Mouse (Mus musculus) stomach, postnatal 0 days (tissue): ENCODE data around the gene Hhex. TPM values are rescaled to one million over a fixed set of nuclear protein-coding genes. Genes with fewer than 3 reads are reported as not detected.

Source experiments
- ATAC-seq: fragments of 200-750 bp; cut with Nextera tagmentation; 2 replicates; pipeline ENCODE4 v1.8.0; 2017; ENCODE audit not compliant: low FRiP score, low TSS enrichment
- DNase-seq: peaks from one replicate; pipeline ENCODE4 v3.0.0-alpha.2; 2016; ENCODE audit warnings: low spot score
- H3K27ac ChIP-seq: fragments of 300-500 bp; sonication (generic); replicated peaks from 2 replicates; pipeline ENCODE4 v1.5.1; 2014; ENCODE audit warnings: mild to moderate bottlenecking, control low read depth
- H3K27me3 ChIP-seq: fragments of 300-500 bp; sonication (generic); 2 replicates; pipeline ENCODE4 v1.6.1; 2014; ENCODE audit warnings: low read length; ENCODE audit not compliant: control insufficient read depth, insufficient read depth
- H3K36me3 ChIP-seq: fragments of 300-500 bp; sonication (generic); 2 replicates; pipeline ENCODE4 v1.6.1; 2014; ENCODE audit warnings: low read length, mixed read lengths; ENCODE audit not compliant: control insufficient read depth, insufficient read depth
- H3K4me1 ChIP-seq: fragments of 300-500 bp; sonication (generic); replicated peaks from 2 replicates; pipeline ENCODE4 v1.6.1; 2014; ENCODE audit warnings: antibody characterized with exemption; ENCODE audit not compliant: control insufficient read depth, insufficient read depth
- H3K4me2 ChIP-seq: fragments of 300-500 bp; sonication (generic); replicated peaks from 2 replicates; pipeline ENCODE4 v1.6.1; 2014; ENCODE audit warnings: low read depth, mild to moderate bottlenecking, control low read depth, moderate library complexity
- H3K4me3 ChIP-seq: fragments of 300-500 bp; sonication (generic); 2 replicates; pipeline ENCODE4 v1.5.1; 2014; ENCODE audit warnings: low read depth, low read length, control low read depth
- H3K9ac ChIP-seq: fragments of 300-500 bp; sonication (generic); 2 replicates; pipeline ENCODE4 v1.6.1; 2014; ENCODE audit warnings: mild to moderate bottlenecking, low read length, control low read depth, mixed read lengths
- H3K9me3 ChIP-seq: fragments of 300-500 bp; sonication (generic); 2 replicates; pipeline ENCODE4 v1.6.1; 2016; ENCODE audit warnings: low read length; ENCODE audit not compliant: control insufficient read depth
- CTCF ChIP-seq: IDR thresholded peaks from 2 replicates; pipeline ENCODE4 v1.5.1; 2016; ENCODE audit warnings: antibody characterized with exemption, low read depth, mild to moderate bottlenecking, moderate library complexity
- EP300 ChIP-seq: optimal IDR thresholded peaks from 2 replicates; pipeline ENCODE3; 2016; ENCODE audit warnings: antibody characterized with exemption
- WGBS: fragments of 180-500 bp; shearing (Covaris S2); extraction: QIAGEN DNeasy Blood & Tissue Kit; methylation state at CpG from one replicate; pipeline ENCODE4 v1.1.7; 2014; 5-methylcytosine and 5-hydroxymethylcytosine counted together
- polyA plus RNA-seq: library from polyadenylated mRNA; unstranded; fragments of >200 nt; fragmentation: Nextera tagmentation; extraction: Ambion mirVana; gene quantifications from 2 replicates; pipeline ENCODE4 v1.2.1, GENCODE M21; 2015

Hhex gene
- polyA plus RNA-seq, 1 experiment from 2014 or later, result 6.8 TPM

DNA sequence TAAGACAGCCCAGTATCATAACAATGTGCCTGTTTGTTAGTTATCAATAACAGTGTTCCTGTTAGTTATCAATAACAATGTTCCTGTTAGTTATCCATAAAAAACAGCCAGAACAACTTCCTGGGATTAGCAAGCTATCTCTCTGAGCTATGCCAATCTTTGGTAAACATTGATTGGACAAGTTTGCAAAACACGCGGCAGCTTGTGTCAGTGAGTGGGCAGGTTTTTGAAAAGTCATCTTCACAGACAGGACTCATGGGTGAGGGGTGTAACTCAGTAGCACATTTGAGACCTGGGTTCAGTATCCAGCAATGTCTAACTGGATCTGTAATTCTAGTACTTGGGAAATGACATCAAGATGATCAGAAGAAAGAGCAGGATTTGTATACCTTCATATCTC, 20.9 kb downstream of the Hhex start:
- Histone ChIP-seq H3K4me2 (no peak overlapping the region), H3K9me3 (no peaks in the 10 kb centered on the region), H3K4me3 (no peak overlapping the region), H3K27me3 (no peaks in the 10 kb centered on the region), H3K36me3 (no peaks in the 10 kb centered on the region), H3K4me1 (no peaks in the 10 kb centered on the region), H3K9ac (no peak overlapping the region), H3K27ac (no peak overlapping the region)
- DNase-seq (no peak), ATAC-seq (no peak)
- WGBS, result 62% methylated on average over 2 of the region's 2 CpGs
- TF ChIP-seq EP300 (no peak), CTCF (no peak)

DNA sequence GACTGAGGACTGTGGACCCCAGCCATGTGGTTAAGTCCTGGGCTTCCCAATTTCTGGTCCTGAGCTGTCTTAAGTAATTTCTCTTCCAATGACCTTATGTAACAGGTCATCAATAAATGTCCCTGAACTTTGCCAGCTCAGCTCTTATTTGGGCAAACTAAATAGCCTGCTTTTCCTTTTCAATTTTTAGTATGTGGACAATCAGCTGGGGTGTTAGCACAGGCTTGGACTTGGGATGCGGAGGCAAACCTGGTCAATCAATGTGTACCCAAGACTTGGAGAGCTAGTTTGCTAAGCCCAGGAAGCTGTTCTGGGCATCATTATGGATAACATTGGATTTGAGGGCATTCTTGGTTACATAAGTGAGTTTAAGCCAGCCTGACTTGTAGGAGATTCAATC, 21.4 kb downstream of the Hhex start:
- Histone ChIP-seq H3K27me3 (no peaks in the 10 kb centered on the region), H3K4me1 (no peaks in the 10 kb centered on the region), H3K4me3 (no peak overlapping the region), H3K4me2 (no peak overlapping the region), H3K9ac (no peak overlapping the region), H3K36me3 (no peaks in the 10 kb centered on the region), H3K27ac (no peak overlapping the region), H3K9me3 (no peaks in the 10 kb centered on the region)
- no peak for DNase-seq
- no peak for TF ChIP-seq CTCF
- TF ChIP-seq EP300, result no peak
- ATAC-seq, result no peak
- 90% methylated on average over 1 of the region's 1 CpGs for WGBS

DNA sequence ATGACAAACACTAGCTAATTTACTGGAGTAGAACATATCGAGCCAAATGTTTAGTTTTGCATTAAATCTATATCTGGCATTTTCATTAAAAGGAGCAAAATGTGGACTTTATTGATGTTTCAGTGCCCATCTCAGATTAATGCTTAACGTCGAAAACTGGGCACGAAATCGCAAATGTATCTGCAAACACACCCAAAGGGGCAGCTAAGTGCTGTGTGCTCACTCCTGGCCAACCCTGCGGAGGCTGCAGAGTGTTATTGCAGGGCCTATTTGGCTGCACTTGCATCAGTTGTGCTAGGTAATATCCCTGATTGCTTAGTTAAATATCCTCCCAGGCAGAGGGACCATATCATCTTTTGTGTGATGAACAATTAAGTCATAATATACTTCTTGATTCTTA, 23.4 kb downstream of the Hhex start:
- H3K9me3 ChIP-seq, result no peaks in the 10 kb centered on the region
- no peak overlapping the region for H3K27ac ChIP-seq
- no peak overlapping the region for H3K9ac ChIP-seq
- DNase-seq, result no peak
- H3K27me3 ChIP-seq, result no peaks in the 10 kb centered on the region
- ATAC-seq, result no peak
- 69% methylated on average over 6 of the region's 6 CpGs for WGBS
- H3K4me1 ChIP-seq, result no peaks in the 10 kb centered on the region
- H3K36me3 ChIP-seq, result no peaks in the 10 kb centered on the region
- TF ChIP-seq EP300 (no peak), CTCF (no peak)
- H3K4me2 ChIP-seq, result no peak overlapping the region
- H3K4me3 ChIP-seq, result no peak overlapping the region

DNA sequence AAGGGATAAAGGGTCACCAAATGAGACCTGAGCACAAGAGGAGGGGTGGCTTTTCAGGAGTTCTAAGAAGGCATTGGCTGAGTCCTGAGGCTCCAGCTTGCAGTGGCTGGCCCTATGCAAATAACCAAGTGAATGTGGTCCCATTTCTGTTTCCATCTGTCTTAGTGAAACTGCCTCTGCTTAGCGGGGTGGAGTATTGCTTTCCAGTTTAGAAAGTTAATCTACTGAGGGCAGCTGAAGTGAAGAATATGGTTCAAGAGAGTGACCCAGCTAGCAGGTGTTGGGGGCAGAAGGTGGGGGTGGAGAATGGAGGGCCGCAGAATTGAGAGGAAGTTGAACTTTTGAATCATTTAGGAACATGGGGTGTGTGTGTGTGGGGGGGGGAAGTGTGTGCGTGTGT, 31.8 kb downstream of the Hhex start:
- no peak overlapping the region for H3K27ac ChIP-seq
- no peak overlapping the region for H3K4me3 ChIP-seq
- no peaks in the 10 kb centered on the region for H3K36me3 ChIP-seq
- H3K9ac ChIP-seq, result no peak overlapping the region
- WGBS, result 78% methylated on average over 3 of the region's 3 CpGs
- DNase-seq (no peak), ATAC-seq (no peak)
- H3K27me3 ChIP-seq, result no peaks in the 10 kb centered on the region
- no peaks in the 10 kb centered on the region for H3K9me3 ChIP-seq
- TF ChIP-seq CTCF (no peak), EP300 (no peak)
- H3K4me2 ChIP-seq, result no peak overlapping the region
- no peaks in the 10 kb centered on the region for H3K4me1 ChIP-seq

DNA sequence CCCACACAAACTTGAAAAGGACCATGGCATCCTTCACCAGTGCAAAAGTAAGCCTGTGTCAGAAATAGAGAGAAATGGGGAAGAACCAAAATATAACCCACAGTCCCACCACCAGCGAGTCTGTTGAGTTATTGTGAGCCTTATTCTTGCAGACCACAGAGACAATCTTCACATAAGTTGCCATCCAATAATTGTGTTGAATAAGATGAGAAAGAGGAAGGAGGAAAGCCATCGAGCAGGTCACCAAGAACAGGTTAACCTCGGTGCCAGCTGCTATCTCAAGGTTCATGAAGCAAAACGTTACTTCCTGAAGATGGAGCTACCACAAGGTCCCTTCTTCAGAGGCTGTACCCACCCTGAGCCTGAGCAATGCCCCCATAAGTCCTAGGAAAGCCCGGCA, 32.4 kb downstream of the Hhex start:
- no peak for ATAC-seq

DNA sequence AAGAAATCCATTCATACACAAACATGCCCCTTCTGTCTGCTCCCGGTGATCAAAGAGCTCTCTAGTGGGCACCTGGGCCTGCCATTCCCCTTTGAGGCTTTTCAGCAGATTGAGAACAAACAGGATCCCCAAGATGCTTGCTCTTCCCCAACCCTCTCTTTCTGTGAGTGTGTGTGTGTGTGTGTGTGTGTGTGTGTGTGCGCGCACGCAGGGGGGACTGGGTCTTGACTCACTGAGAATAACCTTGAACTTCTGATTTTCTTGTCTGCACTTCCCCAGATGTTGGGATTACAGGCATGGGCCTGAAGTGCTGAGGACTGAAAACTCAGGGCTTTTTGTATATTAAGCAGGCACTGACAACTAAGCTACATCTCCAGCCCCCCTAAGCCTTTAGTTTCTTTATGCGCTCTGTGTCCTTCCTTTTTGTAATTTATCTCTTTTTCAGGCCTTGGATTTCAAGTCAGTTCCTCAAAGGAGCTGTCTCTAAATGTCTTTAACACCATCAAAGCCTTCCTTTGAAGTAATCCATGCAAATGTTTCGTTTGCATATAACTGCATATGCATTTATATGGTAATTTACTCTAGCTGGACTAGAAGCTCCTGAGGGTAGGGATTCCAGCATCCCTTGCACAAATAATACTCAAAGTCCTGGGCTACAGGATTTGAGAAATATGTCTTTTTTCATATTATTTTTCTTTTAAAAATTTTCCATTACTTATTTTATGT, 34.4 kb downstream of the Hhex start:
- WGBS, result 58% methylated on average over 6 of the region's 6 CpGs
- H3K36me3 ChIP-seq, result no peaks in the 10 kb centered on the region
- H3K4me3 ChIP-seq, result no peak overlapping the region

More for the DNA sequence above, 32.4 kb downstream of the Hhex start:
- H3K4me3 ChIP-seq, result no peak overlapping the region
- H3K27ac ChIP-seq, result no peak overlapping the region
- no peaks in the 10 kb centered on the region for H3K9me3 ChIP-seq
- H3K36me3 ChIP-seq, result no peaks in the 10 kb centered on the region
- no peaks in the 10 kb centered on the region for H3K27me3 ChIP-seq
- no peak overlapping the region for H3K9ac ChIP-seq
- DNase-seq, result no peak
- H3K4me1 ChIP-seq, result no peaks in the 10 kb centered on the region
- TF ChIP-seq EP300, result no peak
- TF ChIP-seq CTCF, result no peak
- H3K4me2 ChIP-seq, result no peak overlapping the region
- WGBS, result 80% methylated on average over 5 of the region's 5 CpGs

More for the DNA sequence above, 34.4 kb downstream of the Hhex start:
- Histone ChIP-seq H3K4me2 (no peak overlapping the region), H3K4me1 (no peaks in the 10 kb centered on the region), H3K9me3 (no peaks in the 10 kb centered on the region), H3K27me3 (no peaks in the 10 kb centered on the region), H3K27ac (no peak overlapping the region), H3K9ac (no peak overlapping the region)
- TF ChIP-seq CTCF (no peak), EP300 (no peak)
- ATAC-seq (no peak), DNase-seq (no peak)
